Mouse (Mus musculus): Measurements from ENCODE around the gene Tspo2. TPM values are rescaled to one million over a fixed set of nuclear protein-coding genes. Genes with fewer than 3 reads are reported as not detected.

Gene Tspo2
- polyA plus RNA-seq, 1 experiment from 2014 or later, result 2.1 TPM

DNA sequence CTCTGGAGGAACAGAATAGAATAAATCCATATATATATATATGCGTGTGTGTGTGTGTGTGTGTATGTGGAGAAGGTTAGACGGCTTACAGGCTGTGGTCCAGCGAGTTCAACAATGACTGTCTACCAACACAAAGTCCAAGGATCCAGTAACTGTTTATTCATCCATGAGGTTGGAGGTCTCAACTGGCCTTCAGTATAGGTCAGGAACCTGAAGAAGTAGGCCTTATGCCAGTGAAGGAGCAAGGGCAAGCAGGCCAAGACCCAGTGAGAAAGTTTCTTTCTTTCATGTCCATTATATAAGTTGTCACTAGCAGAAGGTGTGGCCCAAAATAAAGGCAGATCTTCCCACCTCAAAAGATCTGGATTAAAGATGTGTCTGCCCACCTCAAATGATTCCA lies 48.6 kb downstream of the Tspo2 start:
- WGBS, result 95% methylated on average over 3 of the region's 3 CpGs
- no peak overlapping the region for H3K9ac ChIP-seq (replicated peaks)
- H3K27me3 ChIP-seq, result no peaks in the 10 kb centered on the region
- H3K4me2 ChIP-seq, result no peak overlapping the region
- no peak for ATAC-seq (ENCODE audit: insufficient number of reproducible peaks, insufficient read depth, low FRiP score, low TSS enrichment, low read depth)
- H3K9me3 ChIP-seq, result no peaks in the 10 kb centered on the region
- peaks cover 12% of the 10 kb centered on the region for H3K4me1 ChIP-seq (replicated peaks)
- H3K27ac ChIP-seq, result no peak overlapping the region
- no peak overlapping the region for H3K4me3 ChIP-seq (replicated peaks)
- H3K36me3 ChIP-seq, result peaks cover 41% of the 10 kb centered on the region

GRCm38 (mm10) chr17:48401710-48402109 lies 49.6 kb downstream of the Tspo2 start:
- peaks cover 4% of the 10 kb centered on the region; the same call in 1 of the 2 replicates for H3K4me1 ChIP-seq (replicated peaks)
- WGBS, result 92% methylated on average over 4 of the region's 4 CpGs
- H3K4me3 ChIP-seq (replicated peaks), result no peak overlapping the region
- peaks cover 51% of the 10 kb centered on the region for H3K36me3 ChIP-seq
- no peak overlapping the region for H3K9ac ChIP-seq (replicated peaks)
- no peaks in the 10 kb centered on the region for H3K9me3 ChIP-seq
- no peak overlapping the region for H3K27ac ChIP-seq
- no peaks in the 10 kb centered on the region for H3K27me3 ChIP-seq
- ATAC-seq (ENCODE audit: insufficient number of reproducible peaks, insufficient read depth, low FRiP score, low TSS enrichment, low read depth), result no peak
- no peak overlapping the region for H3K4me2 ChIP-seq

Other genes with a start within 250 kb of the Tspo2 start
- 0.13 TPM in 1 of 2 replicates, not detected in the other for gene Trem1, start 218.8 kb downstream of the Tspo2 start, polyA plus RNA-seq (2016; fragmentation: Nextera tagmentation; extraction: Ambion mirVana)
- gene Trem3, start 203.7 kb downstream of the Tspo2 start, polyA plus RNA-seq (2016; fragmentation: Nextera tagmentation; extraction: Ambion mirVana), result not detected in 2 replicates
- gene Treml4, start 187.2 kb downstream of the Tspo2 start, polyA plus RNA-seq (2016; fragmentation: Nextera tagmentation; extraction: Ambion mirVana), result not detected in 2 replicates
- 0.10 and 0.58 TPM in 2 replicates for gene Treml2, start 152.0 kb downstream of the Tspo2 start, polyA plus RNA-seq (2016; fragmentation: Nextera tagmentation; extraction: Ambion mirVana)
- gene B430306N03Rik, start 135.4 kb downstream of the Tspo2 start, polyA plus RNA-seq (2016; fragmentation: Nextera tagmentation; extraction: Ambion mirVana), result 0.10 TPM in 1 of 2 replicates, not detected in the other
- 1.9 and 2.0 TPM in 2 replicates for gene Trem2, start 105.1 kb downstream of the Tspo2 start, polyA plus RNA-seq (2016; fragmentation: Nextera tagmentation; extraction: Ambion mirVana)
- gene Treml1, start 91.6 kb downstream of the Tspo2 start, polyA plus RNA-seq (2016; fragmentation: Nextera tagmentation; extraction: Ambion mirVana), result 2.0 and 2.3 TPM in 2 replicates
- gene Nfya, start 41.6 kb downstream of the Tspo2 start, polyA plus RNA-seq (2016; fragmentation: Nextera tagmentation; extraction: Ambion mirVana), result 19.7 and 21.3 TPM in 2 replicates
- gene Oard1, start 41.5 kb downstream of the Tspo2 start, polyA plus RNA-seq (2016; fragmentation: Nextera tagmentation; extraction: Ambion mirVana), result 59.5 and 61.4 TPM in 2 replicates
- 8.1 and 8.2 TPM in 2 replicates for gene Apobec2, start 18.6 kb downstream of the Tspo2 start, polyA plus RNA-seq (2016; fragmentation: Nextera tagmentation; extraction: Ambion mirVana)
- 0.12 and 0.28 TPM in 2 replicates for gene Unc5cl, start 3.4 kb upstream of the Tspo2 start, polyA plus RNA-seq (2016; fragmentation: Nextera tagmentation; extraction: Ambion mirVana)